Mouse (Mus musculus) MEL (cell line): ENCODE results near the gene Lin54.

Experiments
- CHD1 ChIP-seq: IDR thresholded peaks from 2 replicates; pipeline ENCODE4 v1.6.1; 2012; ENCODE audit warnings: low read depth, mild to moderate bottlenecking, inconsistent platforms, low read length, improper control_type of control experiment
- CTCF ChIP-seq, 3 experiments: IDR thresholded peaks in 2 of 3; conservative IDR thresholded peaks in 1 of 3; 2 replicates each; pipeline ENCODE4 v1.5.1; 2011 to 2012; ENCODE audit warnings: low read length in 3 of 3, low read depth in 2 of 3, mild to moderate bottlenecking in 2 of 3, improper control_type of control experiment in 1 of 3, inconsistent platforms in 1 of 3, mixed read lengths in 1 of 3, moderate library complexity in 1 of 3; ENCODE audit not compliant: control insufficient read depth in 1 of 3, insufficient read depth in 1 of 3, poor library complexity in 1 of 3, severe bottlenecking in 1 of 3
- GABPA ChIP-seq: IDR thresholded peaks from 2 replicates; pipeline ENCODE4 v1.6.1; 2012; ENCODE audit warnings: low read depth, mild to moderate bottlenecking, inconsistent platforms, low read length, improper control_type of control experiment, moderate library complexity
- TBP ChIP-seq: IDR thresholded peaks from 2 replicates; pipeline ENCODE4 v1.8.0; 2011; ENCODE audit warnings: low read depth, low read length, improper control_type of control experiment
- ZC3H11A ChIP-seq: IDR thresholded peaks from 2 replicates; pipeline ENCODE4 v1.6.1; 2012; ENCODE audit warnings: low read depth, mild to moderate bottlenecking, inconsistent platforms, low read length, improper control_type of control experiment

DNA sequence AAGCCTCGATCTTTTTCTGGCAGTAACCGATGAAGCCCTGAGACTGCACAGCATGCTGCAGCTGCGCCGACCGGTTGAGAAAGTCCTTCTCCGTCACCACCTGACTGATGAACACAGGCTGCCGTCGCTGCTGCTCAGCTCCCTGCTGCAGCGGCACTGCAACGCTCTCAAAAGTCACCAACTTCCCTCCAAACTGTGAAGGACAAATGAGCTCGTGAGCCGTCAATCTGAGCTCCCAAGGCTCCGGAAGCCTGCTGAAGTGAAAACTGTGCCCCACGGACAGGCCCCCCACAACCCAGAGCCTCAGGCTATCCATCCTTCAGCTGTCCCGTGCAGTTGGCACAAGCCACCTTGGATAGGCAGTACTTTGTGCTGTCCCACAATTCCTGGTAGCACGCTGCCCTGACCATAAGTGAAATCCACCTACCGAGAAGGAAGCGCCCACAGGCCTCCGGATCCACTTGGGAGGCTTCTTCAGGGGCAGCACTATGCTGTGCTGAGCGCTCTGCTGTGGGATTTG is 107.9 kb downstream of the Lin54 start:
- no peak for TF ChIP-seq CTCF (IDR thresholded peaks at IDR 0.05 in 2 of 3, conservative IDR thresholded peaks at IDR 0.05 in 1 of 3; ENCODE audit: control insufficient read depth in 1 of 3, insufficient read depth in 1 of 3, low read depth in 2 of 3, low read length in 3 of 3, poor library complexity in 1 of 3, severe bottlenecking in 1 of 3)
- TF ChIP-seq GABPA: no peak
- TF ChIP-seq TBP: no peak
- TF ChIP-seq ZC3H11A: no peak
- TF ChIP-seq CHD1: no peak
